Mouse (Mus musculus): ENCODE measurements around the gene Olfr435. TPM values are rescaled to one million over a fixed set of nuclear protein-coding genes. Genes with fewer than 3 reads are reported as not detected.

Gene Olfr435
- polyA plus RNA-seq (2014; fragmentation: Illumina TruSeq; extraction: RNeasy Lipid Tissue Mini Kit (QIAGEN cat#74804); ENCODE audit: low replicate concordance), result not detected

DNA sequence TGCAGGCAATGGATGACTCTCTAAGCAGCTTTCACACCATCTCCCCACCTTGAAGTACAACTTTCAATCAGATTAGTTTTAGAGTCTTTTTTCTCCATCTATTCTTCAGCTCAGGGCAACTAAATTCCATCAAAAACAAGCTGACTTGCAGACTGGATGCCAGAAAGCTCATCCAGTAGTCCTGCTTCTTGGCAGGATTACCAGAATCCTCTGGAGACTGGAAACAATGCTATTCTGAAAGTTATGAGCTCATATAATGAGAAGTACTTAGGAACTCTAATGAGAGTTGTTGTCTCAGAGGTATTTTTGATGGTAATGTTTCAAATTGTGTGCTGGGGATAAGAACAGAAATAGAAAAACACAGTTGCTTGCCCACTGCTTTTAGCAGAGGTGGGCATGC is at the start of gene Olfr435:
TSS of gene Olfr435 (plus strand) at position 366 of the 400 bp plus-strand sequence.

DNA sequence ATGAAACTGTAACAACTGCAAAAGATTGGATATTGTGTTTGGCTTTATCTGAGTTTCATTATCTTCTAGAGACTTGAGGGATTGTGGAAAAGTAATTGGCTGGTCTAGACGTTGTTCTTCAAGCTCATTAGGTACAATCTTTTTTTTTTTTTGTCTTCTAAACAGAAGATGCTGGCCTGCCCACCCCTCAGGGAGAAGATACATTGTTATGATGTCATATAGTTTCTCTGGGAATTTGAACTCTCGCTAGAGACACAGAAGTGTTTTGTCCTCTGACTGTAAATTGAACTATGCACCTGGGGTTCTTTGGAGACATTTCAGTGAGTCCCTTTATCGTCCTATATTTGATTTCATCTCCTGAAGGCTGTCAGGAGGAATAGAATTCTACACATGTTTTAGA is 34.0 kb upstream of the Olfr435 start, which contains the start of gene Olfr437:
TSS of gene Olfr437 (plus strand) at position 301 of the 400 bp plus-strand sequence.

DNA sequence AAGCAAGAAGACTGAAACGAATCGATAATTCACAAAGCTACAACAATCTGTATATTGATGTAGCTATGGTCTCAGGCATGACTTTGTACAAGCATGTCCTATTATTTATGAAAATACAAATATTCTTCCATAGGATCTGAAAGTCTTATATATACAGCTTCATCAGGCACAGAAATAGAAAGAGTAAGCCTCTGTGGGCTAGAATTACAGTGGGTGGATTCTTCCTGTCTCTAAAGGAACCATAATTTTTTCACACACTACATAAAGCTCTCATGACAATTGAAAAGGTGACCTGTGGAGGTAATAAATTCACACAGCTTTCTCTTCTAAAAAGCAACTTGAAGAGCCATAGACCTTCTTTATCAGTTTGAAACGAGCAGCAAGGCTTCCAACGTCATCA is 25.1 kb upstream of the Olfr435 start, which contains the start of gene Olfr13:
TSS of gene Olfr13 (plus strand) at position 301 of the 400 bp plus-strand sequence.

DNA sequence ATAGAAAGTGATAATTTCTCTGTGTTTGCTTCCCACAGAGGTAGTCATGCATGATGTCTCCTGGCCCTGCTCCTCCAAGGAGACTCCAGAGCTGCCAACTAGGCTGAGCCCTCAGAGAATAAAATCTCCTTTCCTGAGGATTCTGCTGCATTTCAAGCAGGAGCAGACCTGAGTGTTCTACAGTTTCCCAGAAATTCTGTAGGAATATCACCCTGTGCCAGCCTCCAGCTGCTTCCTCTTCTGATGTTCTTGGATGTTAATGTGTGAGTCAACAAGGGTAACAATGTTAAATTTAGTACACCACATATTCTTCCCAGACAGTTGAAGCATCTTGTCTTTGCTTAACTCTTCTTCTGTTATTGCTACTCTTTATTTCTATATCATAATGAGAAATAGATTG is 15.9 kb downstream of the Olfr435 start, which contains the start of gene Olfr434:
TSS of gene Olfr434 (plus strand) at position 149 of the 400 bp plus-strand sequence.

DNA sequence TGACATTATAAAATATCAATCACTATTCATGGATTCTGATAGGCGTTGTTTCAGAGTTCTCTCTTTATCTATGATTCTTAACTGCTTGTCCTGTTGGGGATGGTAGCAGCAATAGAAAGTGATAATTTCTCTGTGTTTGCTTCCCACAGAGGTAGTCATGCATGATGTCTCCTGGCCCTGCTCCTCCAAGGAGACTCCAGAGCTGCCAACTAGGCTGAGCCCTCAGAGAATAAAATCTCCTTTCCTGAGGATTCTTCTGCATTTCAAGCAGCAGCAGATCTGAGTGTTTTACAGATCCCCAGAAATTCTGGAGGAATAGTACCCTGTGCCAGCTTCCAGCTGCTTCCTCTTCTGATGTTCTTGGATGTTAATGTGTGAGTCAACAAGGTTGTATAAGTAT is 34.3 kb downstream of the Olfr435 start, which contains the start of gene Olfr47:
TSS of gene Olfr47 (plus strand) at position 275 of the 400 bp plus-strand sequence.

Other genes with a start within 250 kb of the Olfr435 start
- not detected for gene Olfr444, start 248.1 kb upstream of the Olfr435 start, polyA plus RNA-seq (2014; fragmentation: Illumina TruSeq; extraction: RNeasy Lipid Tissue Mini Kit (QIAGEN cat#74804); ENCODE audit: low replicate concordance)
- gene Olfr441, start 90.8 kb upstream of the Olfr435 start, polyA plus RNA-seq (2014; fragmentation: Illumina TruSeq; extraction: RNeasy Lipid Tissue Mini Kit (QIAGEN cat#74804); ENCODE audit: low replicate concordance), result not detected
- not detected for gene Olfr237-ps1, start 50.6 kb upstream of the Olfr435 start, polyA plus RNA-seq (2014; fragmentation: Illumina TruSeq; extraction: RNeasy Lipid Tissue Mini Kit (QIAGEN cat#74804); ENCODE audit: low replicate concordance)
- not detected for gene Olfr437, start 33.9 kb upstream of the Olfr435 start, polyA plus RNA-seq (2014; fragmentation: Illumina TruSeq; extraction: RNeasy Lipid Tissue Mini Kit (QIAGEN cat#74804); ENCODE audit: low replicate concordance)
- not detected for gene Olfr13, start 25.0 kb upstream of the Olfr435 start, polyA plus RNA-seq (2014; fragmentation: Illumina TruSeq; extraction: RNeasy Lipid Tissue Mini Kit (QIAGEN cat#74804); ENCODE audit: low replicate concordance)
- gene Olfr434, start 15.9 kb downstream of the Olfr435 start, polyA plus RNA-seq (2014; fragmentation: Illumina TruSeq; extraction: RNeasy Lipid Tissue Mini Kit (QIAGEN cat#74804); ENCODE audit: low replicate concordance), result not detected
- gene Olfr47, start 34.4 kb downstream of the Olfr435 start, polyA plus RNA-seq (2014; fragmentation: Illumina TruSeq; extraction: RNeasy Lipid Tissue Mini Kit (QIAGEN cat#74804); ENCODE audit: low replicate concordance), result not detected
- gene Arhgef5, start 68.4 kb downstream of the Olfr435 start, polyA plus RNA-seq (2014; fragmentation: Illumina TruSeq; extraction: RNeasy Lipid Tissue Mini Kit (QIAGEN cat#74804); ENCODE audit: low replicate concordance), result 65.3 TPM
- gene Nobox, start 112.4 kb downstream of the Olfr435 start, polyA plus RNA-seq (2014; fragmentation: Illumina TruSeq; extraction: RNeasy Lipid Tissue Mini Kit (QIAGEN cat#74804); ENCODE audit: low replicate concordance), result not detected

Measured in small intestine, adult 10 weeks (tissue).